Mouse (Mus musculus) limb, embryonic 11.5 days (tissue): ENCODE measurements at regions not wholly inside any gene's neighbourhood (a gene's known extent, or its start where the extent isn't known, plus 50 kb on each side); places are given as distances from the start of the nearest gene placed in this dataset.
"Not testable (repeated sequence)": the region's sequence is repeated elsewhere in the genome, so short reads cannot be mapped to it uniquely, and the experiment has no call there.

ENCODE experiments used
- ATAC-seq: fragments of 200-750 bp; cut with Nextera tagmentation; 2 replicates; pipeline ENCODE4 v1.8.0; 2017; ENCODE audit warnings: low read depth; ENCODE audit not compliant: insufficient number of reproducible peaks, low FRiP score, low TSS enrichment
- DNase-seq: peaks from one replicate; pipeline ENCODE4 v3.0.0-alpha.2; 2015; ENCODE audit warnings: low spot score
- H3K27ac ChIP-seq: fragments of 300-500 bp; sonication (generic); replicated peaks from 2 replicates; pipeline ENCODE4 v1.5.1; 2014; ENCODE audit warnings: low read depth, mild to moderate bottlenecking, low read length
- H3K27me3 ChIP-seq: fragments of 300-500 bp; sonication (generic); 2 replicates; pipeline ENCODE4 v1.6.1; 2014; ENCODE audit warnings: mild to moderate bottlenecking, low read length, mixed read lengths; ENCODE audit not compliant: control insufficient read depth, insufficient read depth
- H3K36me3 ChIP-seq: fragments of 300-500 bp; sonication (generic); 2 replicates; pipeline ENCODE4 v1.6.1; 2014; ENCODE audit warnings: mild to moderate bottlenecking, low read length, moderate library complexity, mixed read lengths; ENCODE audit not compliant: control insufficient read depth, insufficient read depth
- H3K4me1 ChIP-seq: fragments of 300-500 bp; sonication (generic); 2 replicates; pipeline ENCODE4 v1.6.1; 2014; ENCODE audit warnings: low read length, mixed read lengths; ENCODE audit not compliant: control insufficient read depth, insufficient read depth
- H3K4me2 ChIP-seq: fragments of 300-500 bp; sonication (generic); 2 replicates; pipeline ENCODE4 v1.6.1; 2014; ENCODE audit warnings: low read depth, mild to moderate bottlenecking, moderate library complexity; ENCODE audit not compliant: severe bottlenecking
- H3K4me3 ChIP-seq: fragments of 300-500 bp; sonication (generic); 2 replicates; pipeline ENCODE4 v1.5.1; 2014; ENCODE audit warnings: low read depth, low read length
- H3K9ac ChIP-seq: fragments of 300-500 bp; sonication (generic); 2 replicates; pipeline ENCODE4 v1.6.1; 2014; ENCODE audit warnings: mild to moderate bottlenecking, low read length
- H3K9me3 ChIP-seq: fragments of 300-500 bp; sonication (generic); 2 replicates; pipeline ENCODE4 v1.6.1; 2016; ENCODE audit warnings: low read length; ENCODE audit not compliant: control insufficient read depth
- WGBS: fragments of 180-500 bp; shearing (Covaris S2); extraction: QIAGEN DNeasy Blood & Tissue Kit; methylation state at CpG from one replicate; pipeline ENCODE4 v1.1.7; 2014; 5-methylcytosine and 5-hydroxymethylcytosine counted together

DNA sequence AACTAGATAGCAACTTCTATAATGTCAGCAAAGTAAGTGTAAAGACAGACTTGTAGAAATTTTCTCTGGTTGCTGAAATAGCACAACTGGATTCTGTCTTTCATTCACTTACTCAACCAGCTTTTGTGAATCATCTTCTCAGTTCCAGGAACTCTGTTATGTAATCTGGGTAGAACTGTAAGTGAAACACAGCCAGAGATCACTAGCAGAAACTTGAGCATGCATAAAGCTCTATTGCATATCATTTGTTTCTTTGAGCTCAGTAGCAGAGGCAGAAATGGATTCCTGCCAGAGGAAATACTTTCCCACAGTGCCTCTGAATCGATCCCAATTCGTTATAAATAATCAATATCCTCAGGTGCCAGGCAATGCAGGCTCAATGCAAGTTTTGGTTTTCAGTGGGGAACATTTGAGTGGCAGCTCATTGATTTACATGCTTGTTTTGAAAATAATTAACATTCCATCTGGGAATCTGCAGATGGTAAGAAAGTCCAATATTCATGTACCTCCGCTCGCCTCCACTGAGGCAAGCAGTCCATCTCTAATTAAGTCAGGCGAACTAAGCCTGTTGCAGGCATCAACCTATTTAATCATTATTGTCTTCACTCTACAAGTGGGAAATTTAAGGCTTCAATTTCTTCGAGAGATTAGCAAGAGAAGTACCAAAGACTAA, 137.5 kb upstream of the Ghr start:
- WGBS = 81% methylated on average over 6 of the region's 6 CpGs
- Histone ChIP-seq H3K9me3 (no peaks in the 10 kb centered on the region), H3K4me2 (no peak overlapping the region), H3K27ac (no peak overlapping the region), H3K4me1 (no peaks in the 10 kb centered on the region), H3K9ac (no peak overlapping the region), H3K4me3 (no peak overlapping the region), H3K36me3 (no peaks in the 10 kb centered on the region), H3K27me3 (no peaks in the 10 kb centered on the region)
- DNase-seq = no peak
- ATAC-seq = no peak

DNA sequence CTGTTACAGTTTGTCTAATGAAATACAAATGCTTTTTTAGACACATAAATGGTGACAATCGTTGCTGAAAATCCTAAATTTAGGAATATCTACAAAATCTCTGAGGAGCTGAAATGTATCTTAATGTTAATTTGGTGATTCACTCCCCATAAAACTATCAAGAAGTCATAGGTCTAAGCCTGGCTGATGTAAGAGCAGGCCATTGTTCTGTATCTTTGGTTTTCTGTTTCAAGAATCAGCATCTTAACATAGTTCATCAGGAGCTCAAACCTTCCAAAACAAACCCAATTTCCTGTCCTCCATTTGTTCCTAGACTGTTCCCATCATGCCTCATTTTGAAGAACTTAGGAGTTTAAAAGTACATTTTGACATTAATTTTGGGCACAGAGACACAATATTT, 128.5 kb upstream of the Ghr start:
- Histone ChIP-seq H3K4me1 (no peaks in the 10 kb centered on the region), H3K27me3 (no peaks in the 10 kb centered on the region), H3K4me2 (no peak overlapping the region), H3K9me3 (no peaks in the 10 kb centered on the region), H3K27ac (no peak overlapping the region), H3K9ac (no peak overlapping the region), H3K36me3 (no peaks in the 10 kb centered on the region), H3K4me3 (no peak overlapping the region)
- WGBS = 87% methylated on average over 1 of the region's 1 CpGs
- no peak for ATAC-seq
- DNase-seq = no peak

DNA sequence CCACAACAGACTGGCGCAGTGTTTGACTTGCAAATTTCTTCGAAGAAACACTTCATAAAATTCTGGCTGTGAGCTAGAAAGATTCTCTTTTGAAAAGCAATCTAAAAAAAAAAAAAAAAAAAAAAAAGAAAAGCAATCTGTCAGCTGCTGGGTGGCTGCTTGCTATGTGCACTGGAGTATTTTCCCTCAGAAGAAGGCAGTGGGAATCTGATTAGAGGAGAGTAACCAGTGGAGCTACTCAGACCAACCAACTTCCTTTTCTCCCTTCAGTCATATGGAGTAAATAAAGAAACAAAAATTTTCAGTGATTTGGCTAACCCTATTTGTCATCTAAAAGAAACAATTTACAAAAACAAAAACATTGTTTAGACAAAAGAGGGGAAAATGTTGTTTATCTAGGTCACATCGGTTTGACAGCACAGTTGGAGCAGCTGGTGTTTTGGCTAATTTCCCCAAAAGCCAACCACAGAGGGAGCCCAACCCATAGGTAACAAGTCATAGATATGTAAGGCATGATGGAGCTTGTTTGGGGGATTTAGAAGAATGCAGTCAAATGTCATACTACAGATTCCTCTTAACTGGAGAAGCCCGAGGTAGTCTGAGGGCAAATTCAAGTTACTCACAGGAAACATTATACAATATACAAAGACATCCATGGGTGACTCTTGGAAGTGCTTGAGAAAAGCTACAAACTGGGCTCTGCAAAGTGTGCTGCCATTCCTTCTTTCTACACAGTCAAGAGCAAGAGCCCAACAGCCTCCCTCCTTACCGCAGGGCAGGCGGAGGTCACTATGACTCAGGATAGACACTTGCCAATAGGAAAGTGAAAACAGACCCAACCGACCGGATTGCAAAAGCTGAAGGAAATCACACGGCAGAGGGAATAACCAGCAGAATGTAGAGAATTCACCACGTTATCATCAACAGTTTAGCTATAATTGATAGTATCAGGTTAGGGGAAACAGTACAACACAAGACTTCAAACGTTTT, 124.1 kb upstream of the Ghr start:
- DNase-seq = no peak

DNA sequence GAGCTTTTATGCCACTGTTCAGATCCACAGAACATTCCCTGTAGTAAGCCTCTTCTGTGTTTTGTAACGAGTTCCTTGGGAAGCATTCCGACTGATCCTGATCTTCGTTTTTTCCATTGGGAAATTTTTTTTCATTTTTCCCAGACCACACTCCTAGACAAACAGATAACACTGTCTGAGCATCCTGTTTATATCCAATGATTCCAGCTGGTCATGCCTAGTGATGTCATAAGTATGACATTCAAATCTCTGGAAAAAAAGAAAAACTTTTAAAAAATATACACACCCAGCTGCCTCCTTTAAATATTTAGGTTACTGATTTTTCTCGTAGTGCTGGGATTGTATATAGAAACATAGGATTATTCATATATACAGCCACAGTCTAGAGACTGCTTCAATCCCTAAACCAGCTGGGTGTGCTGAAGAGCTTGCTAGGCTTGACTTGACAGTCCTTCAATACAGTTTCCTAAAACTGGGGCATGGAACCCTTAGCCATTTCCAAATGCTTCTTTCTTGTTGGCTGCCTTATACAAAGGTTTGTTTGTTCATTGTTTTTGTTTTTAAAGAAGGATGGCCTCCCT, 116.0 kb upstream of the Ghr start:
- Histone ChIP-seq H3K36me3 (no peaks in the 10 kb centered on the region), H3K4me3 (no peak overlapping the region), H3K27me3 (no peaks in the 10 kb centered on the region), H3K4me1 (no peaks in the 10 kb centered on the region), H3K4me2 (no peak overlapping the region), H3K27ac (no peak overlapping the region), H3K9me3 (no peaks in the 10 kb centered on the region), H3K9ac (no peak overlapping the region)
- WGBS = 84% methylated on average over 4 of the region's 4 CpGs
- DNase-seq (no peak), ATAC-seq (no peak)

More for the DNA sequence above, 124.1 kb upstream of the Ghr start:
- WGBS = 85% methylated on average over 11 of the region's 11 CpGs
- Histone ChIP-seq H3K4me3 (no peak overlapping the region), H3K4me1 (no peaks in the 10 kb centered on the region), H3K4me2 (no peak overlapping the region), H3K9me3 (no peaks in the 10 kb centered on the region), H3K27me3 (no peaks in the 10 kb centered on the region), H3K27ac (no peak overlapping the region), H3K9ac (no peak overlapping the region), H3K36me3 (no peaks in the 10 kb centered on the region)
- ATAC-seq = no peak

DNA sequence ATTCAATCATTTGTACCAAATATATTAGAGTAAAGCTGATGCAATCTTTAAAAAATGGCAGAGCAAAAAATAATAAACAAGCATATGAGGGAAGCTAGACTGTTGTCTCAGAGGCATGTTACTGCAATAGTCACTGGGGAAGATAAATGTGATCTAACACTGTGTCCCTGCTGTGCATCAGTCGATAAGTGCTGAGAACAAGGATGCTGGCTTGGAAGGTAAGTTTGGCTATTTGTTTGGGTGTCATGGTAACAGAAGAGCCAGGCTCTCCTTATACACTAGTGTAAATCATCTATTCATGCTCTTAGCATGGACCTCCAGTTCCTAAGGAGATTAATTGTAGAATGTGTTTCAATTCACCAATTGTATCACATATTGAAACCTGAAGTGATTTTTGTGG, 102.0 kb upstream of the Ghr start:
- Histone ChIP-seq H3K9me3 (no peaks in the 10 kb centered on the region), H3K4me2 (no peak overlapping the region), H3K27me3 (no peaks in the 10 kb centered on the region), H3K4me3 (no peak overlapping the region), H3K4me1 (no peaks in the 10 kb centered on the region), H3K27ac (no peak overlapping the region), H3K36me3 (no peaks in the 10 kb centered on the region), H3K9ac (no peak overlapping the region)
- no peak for DNase-seq
- no peak for ATAC-seq
- WGBS = 85% methylated on average over 1 of the region's 1 CpGs

DNA sequence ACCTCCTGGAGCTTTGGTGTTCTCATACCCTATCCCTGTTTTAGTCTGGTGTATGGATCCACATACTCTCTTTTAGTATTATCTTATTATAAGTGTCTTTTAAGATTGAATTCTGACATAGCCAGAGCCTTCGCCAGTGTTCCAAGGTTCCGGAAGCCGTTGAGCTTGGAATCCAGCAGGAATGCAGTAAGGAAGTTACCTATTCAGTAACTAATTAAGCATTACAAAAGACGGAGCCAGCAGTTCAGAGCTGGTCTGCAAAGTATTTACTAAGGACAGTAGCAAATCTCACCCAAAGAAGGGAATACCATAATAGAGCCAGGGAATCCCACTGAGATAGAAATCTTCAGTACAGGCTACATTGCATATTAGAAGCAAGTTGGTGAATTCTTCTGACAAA, 93.7 kb upstream of the Ghr start:
- not testable (repeated sequence) for ATAC-seq, H3K9me3 ChIP-seq, H3K4me2 ChIP-seq, H3K9ac ChIP-seq, H3K4me3 ChIP-seq, H3K36me3 ChIP-seq, DNase-seq, H3K27me3 ChIP-seq, H3K27ac ChIP-seq, H3K4me1 ChIP-seq
- 44% methylated on average over 4 of the region's 4 CpGs for WGBS

DNA sequence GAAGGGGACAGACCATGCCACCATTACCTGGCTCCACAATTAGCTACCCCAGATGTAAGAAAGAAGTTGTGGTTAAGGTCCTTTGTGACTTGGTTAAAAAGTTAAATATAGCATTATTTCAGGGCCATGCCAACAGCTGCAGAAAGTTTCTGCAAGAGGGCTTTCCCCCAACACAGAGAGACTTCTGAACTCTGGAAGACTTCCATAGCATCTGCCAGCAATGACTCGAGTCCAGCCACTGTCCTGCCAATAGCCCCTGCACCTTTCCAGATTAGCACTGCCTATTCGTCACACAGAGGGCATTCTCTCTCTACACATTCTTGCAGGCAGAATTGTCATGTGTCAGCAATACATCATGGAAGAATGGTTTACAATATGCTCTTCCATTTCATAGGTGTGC, 89.3 kb upstream of the Ghr start:
- Histone ChIP-seq H3K9me3 (no peaks in the 10 kb centered on the region), H3K4me3 (no peak overlapping the region), H3K4me2 (no peak overlapping the region), H3K27me3 (no peaks in the 10 kb centered on the region), H3K9ac (no peak overlapping the region), H3K36me3 (no peaks in the 10 kb centered on the region), H3K27ac (no peak overlapping the region), H3K4me1 (no peaks in the 10 kb centered on the region)
- no peak for DNase-seq
- WGBS = 87% methylated on average over 2 of the region's 2 CpGs
- no peak for ATAC-seq

DNA sequence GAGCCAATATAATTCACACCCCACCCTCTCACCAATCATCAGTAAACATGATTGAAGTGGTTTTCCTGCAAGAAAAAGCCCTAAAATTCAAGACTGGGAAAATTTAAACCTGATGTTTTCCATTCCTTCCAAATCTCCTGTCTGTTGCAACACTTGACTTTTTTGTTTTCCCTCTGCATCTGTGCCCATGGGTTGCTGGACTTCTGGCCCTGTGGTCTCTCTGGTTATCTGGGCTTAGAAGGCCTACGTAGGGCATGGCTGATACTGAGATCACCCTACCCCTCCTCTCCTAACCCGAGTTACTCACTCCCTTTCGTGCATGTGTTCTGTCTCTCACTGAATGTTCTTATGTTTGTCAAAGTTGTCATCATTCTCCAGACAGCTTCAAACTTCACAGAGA, 87.9 kb upstream of the Ghr start:
- Histone ChIP-seq H3K27me3 (no peaks in the 10 kb centered on the region), H3K4me2 (no peak overlapping the region), H3K36me3 (no peaks in the 10 kb centered on the region), H3K27ac (no peak overlapping the region), H3K4me1 (no peaks in the 10 kb centered on the region), H3K9me3 (no peaks in the 10 kb centered on the region), H3K9ac (no peak overlapping the region), H3K4me3 (no peak overlapping the region)
- WGBS = 80% methylated on average over 3 of the region's 3 CpGs
- no peak for ATAC-seq
- no peak for DNase-seq
